Mouse (Mus musculus) cerebellum, adult 2 months (tissue): ENCODE measurements around the gene Megf11.

Experiments used
- CTCF ChIP-seq: fragments of 200-500 bp; IDR thresholded peaks from 2 replicates; pipeline ENCODE4 v1.5.1; 2011; ENCODE audit warnings: low read depth, mild to moderate bottlenecking, control low read depth, low read length, moderate library complexity, borderline replicate concordance; ENCODE audit not compliant: insufficient read depth
- POLR2A ChIP-seq: fragments of 200-500 bp; IDR thresholded peaks from 2 replicates; pipeline ENCODE4 v1.6.1; 2011; ENCODE audit warnings: low read length, control low read depth, borderline replicate concordance; ENCODE audit not compliant: insufficient read depth

- TF ChIP-seq POLR2A (no peak), CTCF (no peak)
Measured at GRCm38 (mm10) chr9:64607049-64607448, 221.6 kb downstream of the Megf11 start.
